Mouse (Mus musculus): ENCODE results near the gene Poln. TPM values are rescaled to one million over a fixed set of nuclear protein-coding genes. Genes with fewer than 3 reads are reported as not detected.

Poln gene
- polyA plus RNA-seq, 1 experiment = 6.2 TPM

GRCm38 (mm10) chr5:34139751-34140150 lies 29.5 kb downstream of the Poln start:
- TF ChIP-seq POLR2A (IDR thresholded peaks at IDR 0.05; ENCODE audit: borderline replicate concordance, control insufficient read depth, low read depth, low read length) (no peak), CTCF (IDR thresholded peaks at IDR 0.05; ENCODE audit: control insufficient read depth, insufficient read depth, low read length) (peak; percentile 56)
- Histone ChIP-seq H3K4me1 (ENCODE audit: control insufficient read depth, insufficient read depth, low read length) (no peaks in the 10 kb centered on the region), H3K27ac (ENCODE audit: control insufficient read depth, insufficient read depth, low read depth, low read length, poor library complexity) (no peak overlapping the region), H3K4me3 (replicated peaks; ENCODE audit: control insufficient read depth, low read depth, low read length) (no peak overlapping the region)
- 0% methylated on average over 1 of the region's 1 CpGs for WGBS

GRCm38 (mm10) chr5:34132731-34133130 lies 36.5 kb downstream of the Poln start:
- H3K27ac ChIP-seq (ENCODE audit: control insufficient read depth, insufficient read depth, low read depth, low read length, poor library complexity) = no peak overlapping the region
- 68% methylated on average over 2 of the region's 2 CpGs for WGBS
- TF ChIP-seq CTCF (IDR thresholded peaks at IDR 0.05; ENCODE audit: control insufficient read depth, insufficient read depth, low read length) (no peak), POLR2A (IDR thresholded peaks at IDR 0.05; ENCODE audit: borderline replicate concordance, control insufficient read depth, low read depth, low read length) (no peak)
- no peak overlapping the region for H3K4me3 ChIP-seq (replicated peaks; ENCODE audit: control insufficient read depth, low read depth, low read length)
- no peaks in the 10 kb centered on the region for H3K4me1 ChIP-seq (ENCODE audit: control insufficient read depth, insufficient read depth, low read length)

GRCm38 (mm10) chr5:34124131-34124530 lies 45.1 kb downstream of the Poln start:
- no peaks in the 10 kb centered on the region for H3K4me1 ChIP-seq (ENCODE audit: control insufficient read depth, insufficient read depth, low read length)
- TF ChIP-seq POLR2A (IDR thresholded peaks at IDR 0.05; ENCODE audit: borderline replicate concordance, control insufficient read depth, low read depth, low read length) (no peak), CTCF (IDR thresholded peaks at IDR 0.05; ENCODE audit: control insufficient read depth, insufficient read depth, low read length) (no peak)
- no peak overlapping the region for H3K27ac ChIP-seq (ENCODE audit: control insufficient read depth, insufficient read depth, low read depth, low read length, poor library complexity)
- 71% methylated on average over 1 of the region's 1 CpGs for WGBS
- no peak overlapping the region for H3K4me3 ChIP-seq (replicated peaks; ENCODE audit: control insufficient read depth, low read depth, low read length)

- H3K4me3 ChIP-seq (replicated peaks; ENCODE audit: control insufficient read depth, low read depth, low read length) = no peak overlapping the region
- TF ChIP-seq POLR2A (IDR thresholded peaks at IDR 0.05; ENCODE audit: borderline replicate concordance, control insufficient read depth, low read depth, low read length) = no peak
- TF ChIP-seq CTCF (IDR thresholded peaks at IDR 0.05; ENCODE audit: control insufficient read depth, insufficient read depth, low read length) = no peak
- H3K4me1 ChIP-seq (ENCODE audit: control insufficient read depth, insufficient read depth, low read length) = no peaks in the 10 kb centered on the region
- 66% methylated on average over 3 of the region's 3 CpGs for whole genome bisulfite sequencing
- no peak overlapping the region for H3K27ac ChIP-seq (ENCODE audit: control insufficient read depth, insufficient read depth, low read depth, low read length, poor library complexity)
These were observed 50.0 kb downstream of the Poln start for GRCm38 (mm10) chr5:34119121-34119856.

GRCm38 (mm10) chr5:34105681-34106080 lies 63.6 kb downstream of the Poln start:
- WGBS = 19% methylated on average over 1 of the region's 1 CpGs
- Histone ChIP-seq H3K4me1 (ENCODE audit: control insufficient read depth, insufficient read depth, low read length) (no peaks in the 10 kb centered on the region; the same call in 1 of the 2 replicates), H3K4me3 (replicated peaks; ENCODE audit: control insufficient read depth, low read depth, low read length) (no peak overlapping the region), H3K27ac (ENCODE audit: control insufficient read depth, insufficient read depth, low read depth, low read length, poor library complexity) (no peak overlapping the region)
- TF ChIP-seq POLR2A (IDR thresholded peaks at IDR 0.05; ENCODE audit: borderline replicate concordance, control insufficient read depth, low read depth, low read length) (no peak), CTCF (IDR thresholded peaks at IDR 0.05; ENCODE audit: control insufficient read depth, insufficient read depth, low read length) (no peak)

- 21% methylated on average over 1 of the region's 1 CpGs for WGBS
- Histone ChIP-seq H3K4me1 (ENCODE audit: control insufficient read depth, insufficient read depth, low read length) (no peaks in the 10 kb centered on the region), H3K4me3 (replicated peaks; ENCODE audit: control insufficient read depth, low read depth, low read length) (no peak overlapping the region), H3K27ac (ENCODE audit: control insufficient read depth, insufficient read depth, low read depth, low read length, poor library complexity) (no peak overlapping the region)
- TF ChIP-seq CTCF (IDR thresholded peaks at IDR 0.05; ENCODE audit: control insufficient read depth, insufficient read depth, low read length) (no peak), POLR2A (IDR thresholded peaks at IDR 0.05; ENCODE audit: borderline replicate concordance, control insufficient read depth, low read depth, low read length) (no peak)
These were observed 71.9 kb downstream of the Poln start for GRCm38 (mm10) chr5:34097333-34097732.

- TF ChIP-seq POLR2A (IDR thresholded peaks at IDR 0.05; ENCODE audit: borderline replicate concordance, control insufficient read depth, low read depth, low read length) = no peak
These were observed 76.2 kb downstream of the Poln start for GRCm38 (mm10) chr5:34093021-34093420.

GRCm38 (mm10) chr5:34032520-34032919 lies 136.7 kb downstream of the Poln start:
- no peak overlapping the region for H3K4me3 ChIP-seq (replicated peaks; ENCODE audit: control insufficient read depth, low read depth, low read length)
- H3K27ac ChIP-seq (ENCODE audit: control insufficient read depth, insufficient read depth, low read depth, low read length, poor library complexity) = no peak overlapping the region
- TF ChIP-seq CTCF (IDR thresholded peaks at IDR 0.05; ENCODE audit: control insufficient read depth, insufficient read depth, low read length) (no peak), POLR2A (IDR thresholded peaks at IDR 0.05; ENCODE audit: borderline replicate concordance, control insufficient read depth, low read depth, low read length) (no peak)
- 78% methylated on average over 3 of the region's 3 CpGs for WGBS
- no peaks in the 10 kb centered on the region for H3K4me1 ChIP-seq (ENCODE audit: control insufficient read depth, insufficient read depth, low read length)

More at GRCm38 (mm10) chr5:34093021-34093420, 76.2 kb downstream of the Poln start:
- WGBS = 51% methylated on average over 2 of the region's 2 CpGs
- Histone ChIP-seq H3K4me1 (ENCODE audit: control insufficient read depth, insufficient read depth, low read length) (no peaks in the 10 kb centered on the region), H3K4me3 (replicated peaks; ENCODE audit: control insufficient read depth, low read depth, low read length) (no peak overlapping the region), H3K27ac (ENCODE audit: control insufficient read depth, insufficient read depth, low read depth, low read length, poor library complexity) (no peak overlapping the region)
